Mouse (Mus musculus): ENCODE data around the gene Slc35b3.

GRCm38 (mm10) chr13:38980900-38981299, 20.2 kb upstream of the Slc35b3 start:
- TF ChIP-seq CTCF (IDR thresholded peaks at IDR 0.05; ENCODE audit: control insufficient read depth, insufficient read depth, insufficient read length): no peak
- TF ChIP-seq MYOD1 (IDR thresholded peaks at IDR 0.05; ENCODE audit: control insufficient read depth, insufficient read length, low read depth): no peak
- TF ChIP-seq MAX (IDR thresholded peaks at IDR 0.05): no peak
- TF ChIP-seq USF1 (IDR thresholded peaks at IDR 0.05; ENCODE audit: low read depth): no peak

Measured in C2C12 (cell line).